Mouse (Mus musculus) left cerebral cortex, adult 2 months (tissue): ENCODE results near the gene Ldlrad3. TPM values are rescaled to one million over a fixed set of nuclear protein-coding genes. Genes with fewer than 3 reads are reported as not detected.

Experiments
- DNase-seq, 2 experiments: peaks; one replicate each; pipeline ENCODE4 v3.0.0; 2021 to 2022; ENCODE audit warnings: low spot score in 2 of 2, mixed read lengths in 1 of 2; ENCODE audit errors: extremely low spot score in 1 of 2
- H3K27ac ChIP-seq: fragments of 200-600 bp; 2 replicates; pipeline ENCODE4 v1.8.1; 2022
- H3K4me3 ChIP-seq: fragments of 200-600 bp; 2 replicates; pipeline ENCODE4 v1.8.1; 2022
- CTCF ChIP-seq: fragments of 200-600 bp; IDR thresholded peaks from 2 replicates; pipeline ENCODE4 v1.8.1; 2022; ENCODE audit warnings: antibody characterized with exemption, mild to moderate bottlenecking, moderate library complexity
- intact Hi-C: fragments of 180-260 bp; cut with DNase I; formaldehyde crosslinking; loops from one replicate; pipeline ENCODE4 v1.15.1; 2025
- total RNA-seq, 2 experiments: library from RNA; stranded (reverse); gene quantifications; 2 replicates each; pipeline ENCODE4 v1.2.3; 2021

Gene Ldlrad3
- total RNA-seq, 2 experiments from 2014 or later, result 9.1 to 10.3 TPM

- DNase-seq, result peak; percentile 71 to 72
- peak overlapping the region; percentile 78 for H3K27ac ChIP-seq
- intact Hi-C loops, result no loop called here
- TF ChIP-seq CTCF, result no peak
- H3K4me3 ChIP-seq, result no peak overlapping the region
Measured at GRCm38 (mm10) chr2:102038229-102038894, 147.8 kb downstream of the Ldlrad3 start.

GRCm38 (mm10) chr2:102036665-102037511, 149.3 kb downstream of the Ldlrad3 start:
- DNase-seq, result no peak
- no peak; the same call in none of the 2 replicates for TF ChIP-seq CTCF
- intact Hi-C loops, result no loop called here
- no peak overlapping the region for H3K4me3 ChIP-seq
- peak overlapping the region; percentile 5; the same call in 1 of the 2 replicates for H3K27ac ChIP-seq

GRCm38 (mm10) chr2:102034513-102034879, 151.7 kb downstream of the Ldlrad3 start:
- intact Hi-C loops, result loop anchor here (5.0 kb wide), 3 partner anchors 68 to 418 kb away; partner anchors contain the start of gene Fjx1
- Histone ChIP-seq H3K4me3 (no peak overlapping the region), H3K27ac (no peak overlapping the region)
- DNase-seq, result no peak
- no peak for TF ChIP-seq CTCF

DNA sequence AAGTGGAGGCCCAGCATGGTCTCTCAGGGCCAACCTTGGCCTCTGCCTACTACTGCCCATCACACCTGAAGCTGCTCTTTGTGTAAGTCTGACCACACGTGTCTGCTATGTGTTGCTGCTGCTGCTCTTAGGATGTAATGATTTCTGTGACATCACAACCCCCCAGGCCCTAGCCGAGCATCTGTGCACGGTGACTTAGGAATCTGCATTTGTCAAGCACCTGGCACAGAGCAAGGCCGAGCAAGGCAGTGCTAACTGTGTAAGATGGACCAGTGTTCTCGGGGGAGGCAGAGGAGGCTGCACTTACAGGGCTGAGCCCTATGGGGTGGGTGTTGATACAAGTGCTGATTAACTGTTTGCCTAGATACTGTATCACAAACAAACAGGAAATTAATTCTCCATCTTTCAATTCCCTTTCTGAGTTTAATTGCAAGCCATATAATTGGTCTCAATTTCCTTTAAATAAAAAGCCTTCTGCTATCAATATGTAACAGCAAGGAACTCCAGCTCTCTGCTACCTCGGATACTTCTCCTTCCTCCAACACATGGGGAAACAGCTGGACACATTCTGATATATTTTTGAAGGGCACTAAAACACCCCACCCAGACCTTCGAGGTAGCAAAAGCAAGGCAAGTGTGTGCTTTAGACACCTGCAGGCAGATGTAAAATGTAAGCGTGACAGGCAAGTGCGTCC, 152.2 kb downstream of the Ldlrad3 start:
- Histone ChIP-seq H3K27ac (no peak overlapping the region), H3K4me3 (no peak overlapping the region)
- TF ChIP-seq CTCF, result no peak
- intact Hi-C loops, result loop anchor here (5.0 kb wide), 3 partner anchors 68 to 418 kb away; partner anchors contain the start of gene Fjx1
- no peak for DNase-seq

DNA sequence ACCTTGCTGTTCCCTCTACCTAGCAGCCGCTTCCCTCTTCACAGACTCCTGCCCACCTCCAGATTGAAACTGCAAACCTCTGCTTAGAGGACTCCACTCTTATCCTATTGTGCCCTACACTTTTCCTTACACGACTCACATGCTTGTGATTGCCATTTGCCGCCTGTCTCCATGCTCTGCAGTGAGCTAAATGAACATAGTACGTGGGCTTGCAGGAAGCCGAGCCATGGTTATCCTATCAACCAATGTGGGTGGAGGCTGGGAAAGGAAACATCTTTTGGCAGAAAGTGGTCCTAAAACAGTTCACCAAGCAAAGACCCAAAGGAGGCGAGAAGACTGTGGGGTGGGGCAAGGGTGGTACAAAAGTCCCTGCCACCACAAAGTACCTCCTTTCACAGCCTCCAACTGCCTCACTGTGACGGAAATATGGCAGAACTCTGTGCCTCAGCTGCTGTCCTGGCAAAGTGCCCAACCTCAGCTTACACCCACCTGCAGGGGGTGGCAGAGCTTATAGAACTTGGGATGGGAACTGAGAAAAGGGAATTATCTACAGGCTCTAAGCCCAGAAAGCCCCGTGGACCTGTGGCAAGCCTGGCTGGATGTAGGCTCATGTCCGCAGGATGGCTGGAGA, 153.4 kb downstream of the Ldlrad3 start:
- Histone ChIP-seq H3K27ac (peak overlapping the region; percentile 58), H3K4me3 (no peak overlapping the region)
- peak; percentile 61 to 72 for DNase-seq
- intact Hi-C loops, result loop anchor here (1.0 to 5.0 kb wide), 4 partner anchors 50 to 419 kb away; partner anchors contain the start of gene Fjx1
- peak; percentile 38 for TF ChIP-seq CTCF

- no peak overlapping the region for H3K27ac ChIP-seq
- H3K4me3 ChIP-seq, result no peak overlapping the region
- peak; percentile 75 for TF ChIP-seq CTCF
- peak; percentile 68 to 71 for DNase-seq
- intact Hi-C loops, result loop anchor here (2.0 to 5.0 kb wide), 4 partner anchors 72 to 422 kb away; partner anchors contain the start of gene Fjx1
Measured at GRCm38 (mm10) chr2:102030652-102031051, 155.5 kb downstream of the Ldlrad3 start.

- intact Hi-C loops, result loop anchor here (2.0 to 5.0 kb wide), 4 partner anchors 72 to 422 kb away; partner anchors contain the start of gene Fjx1
- H3K27ac ChIP-seq, result no peak overlapping the region
- no peak for DNase-seq
- H3K4me3 ChIP-seq, result no peak overlapping the region
- no peak for TF ChIP-seq CTCF
Measured at GRCm38 (mm10) chr2:102030152-102030551, 156.0 kb downstream of the Ldlrad3 start.

DNA sequence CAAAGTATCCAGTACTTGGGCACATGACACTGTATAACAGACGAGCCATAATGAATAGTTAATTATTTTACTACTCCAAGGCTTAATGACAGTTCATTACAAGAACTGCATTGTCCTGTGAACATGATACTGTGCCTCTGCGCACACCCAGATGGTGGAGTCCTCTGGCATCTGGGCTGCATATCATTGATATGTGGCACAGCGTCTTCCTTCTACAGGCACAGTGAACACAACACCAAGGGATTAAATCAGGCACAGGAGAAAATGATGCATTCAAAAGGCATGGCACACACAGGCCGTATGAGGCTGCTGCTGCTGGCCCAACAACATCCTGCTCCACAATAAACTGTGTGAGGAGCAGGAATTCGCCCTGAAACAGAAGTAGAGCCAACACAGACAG, 156.5 kb downstream of the Ldlrad3 start:
- no peak overlapping the region for H3K4me3 ChIP-seq
- intact Hi-C loops, result loop anchor here (2.0 to 5.0 kb wide), 4 partner anchors 73 to 423 kb away; partner anchors contain the start of gene Fjx1
- no peak for TF ChIP-seq CTCF
- H3K27ac ChIP-seq, result no peak overlapping the region
- no peak for DNase-seq

GRCm38 (mm10) chr2:102027265-102027664, 158.9 kb downstream of the Ldlrad3 start:
- TF ChIP-seq CTCF, result no peak
- no peak overlapping the region for H3K27ac ChIP-seq
- intact Hi-C loops, result no loop called here
- no peak for DNase-seq
- H3K4me3 ChIP-seq, result no peak overlapping the region

- intact Hi-C loops, result no loop called here
- TF ChIP-seq CTCF, result no peak
- H3K4me3 ChIP-seq, result no peak overlapping the region
- no peak for DNase-seq
- H3K27ac ChIP-seq, result no peak overlapping the region
Measured at GRCm38 (mm10) chr2:102026156-102026555, 160.0 kb downstream of the Ldlrad3 start.

DNA sequence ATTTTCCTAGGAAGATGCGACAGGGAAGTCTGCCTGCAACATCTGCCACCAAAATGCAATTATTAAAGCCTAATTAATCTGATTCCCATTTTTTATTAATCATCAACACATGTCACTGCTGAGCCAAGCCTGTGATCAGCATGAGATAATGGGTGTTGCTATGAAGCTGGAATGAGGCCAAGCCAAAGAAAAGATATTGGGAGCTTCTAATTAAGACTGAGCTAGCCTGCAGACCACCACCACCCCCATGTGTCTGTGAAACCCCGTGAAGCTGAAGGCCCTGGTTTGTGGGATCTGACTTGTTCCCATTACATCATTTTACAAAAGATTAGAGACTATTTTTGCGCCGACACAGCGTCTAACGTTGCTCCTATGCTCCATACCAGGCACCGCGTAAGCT, 161.7 kb downstream of the Ldlrad3 start:
- DNase-seq, result no peak
- no peak for TF ChIP-seq CTCF
- Histone ChIP-seq H3K27ac (no peak overlapping the region), H3K4me3 (no peak overlapping the region)
- intact Hi-C loops, result no loop called here
